Mouse (Mus musculus): ENCODE data around the gene Dnaja3. TPM values are rescaled to one million over a fixed set of nuclear protein-coding genes. Genes with fewer than 3 reads are reported as not detected.
A peak's percentile ranks its signal among the peaks of the same experiment; 100 is the strongest.
"Not testable (repeated sequence)": the region's sequence is repeated elsewhere in the genome, so short reads cannot be mapped to it uniquely, and the experiment has no call there.

The Dnaja3 gene
- total RNA-seq, 4 experiments from 2014 or later, result 146 to 154 (median 153) TPM

DNA sequence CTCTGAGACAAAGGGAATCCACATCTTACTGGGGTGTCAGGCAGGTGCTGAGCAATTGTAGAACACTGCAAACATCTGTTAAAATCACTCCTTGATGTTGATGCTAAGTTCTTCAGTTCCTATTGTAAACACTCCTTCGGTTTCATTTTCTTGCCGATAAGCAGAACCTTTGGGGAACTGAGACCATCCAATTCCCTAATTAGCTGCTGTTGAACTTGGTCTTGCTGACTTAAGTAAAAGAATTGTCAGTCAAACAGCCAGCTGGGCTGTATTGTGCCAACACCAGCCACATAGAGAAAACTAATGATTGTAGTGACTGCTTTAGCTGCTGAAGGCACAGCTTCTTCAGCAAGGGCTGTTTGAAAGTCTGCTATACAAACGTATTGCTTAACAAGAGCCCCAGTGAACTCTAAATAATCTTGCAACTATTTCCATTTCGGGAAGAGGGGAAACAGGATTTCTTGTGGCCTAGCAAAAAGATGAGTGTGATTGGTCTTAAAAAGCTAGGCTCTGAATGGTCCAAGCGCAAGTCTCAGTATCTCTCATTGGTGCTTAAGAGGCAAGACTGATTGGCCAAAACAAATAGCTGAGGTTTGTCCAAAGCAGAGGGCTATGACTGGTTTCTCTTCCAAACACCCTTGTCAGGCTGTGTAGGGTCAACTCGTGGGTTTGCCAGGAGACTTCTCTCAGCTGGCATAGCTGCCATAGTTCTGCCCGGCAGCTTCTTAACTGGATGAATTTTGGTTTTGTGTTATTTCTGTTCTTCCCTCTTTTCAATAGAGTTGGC lies 82.5 kb downstream of the Dnaja3 start:
- no peak for DNase-seq (ENCODE audit: low spot score)

DNA sequence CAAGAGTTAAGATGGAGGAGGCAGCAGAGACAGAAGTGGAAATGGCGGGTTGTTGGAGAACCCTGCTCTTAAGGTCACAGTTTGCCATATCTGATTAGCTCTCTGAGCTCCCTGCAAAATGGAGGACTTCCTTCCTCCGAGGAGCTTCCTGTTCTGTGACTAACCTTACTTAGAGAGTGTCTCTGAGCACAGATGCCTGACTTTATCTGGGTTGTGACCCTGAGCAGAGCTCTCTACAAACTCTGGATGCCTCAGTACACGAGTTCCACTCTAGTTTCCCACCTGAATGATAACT lies 83.1 kb downstream of the Dnaja3 start:
- DNase-seq (ENCODE audit: low spot score), result no peak

DNA sequence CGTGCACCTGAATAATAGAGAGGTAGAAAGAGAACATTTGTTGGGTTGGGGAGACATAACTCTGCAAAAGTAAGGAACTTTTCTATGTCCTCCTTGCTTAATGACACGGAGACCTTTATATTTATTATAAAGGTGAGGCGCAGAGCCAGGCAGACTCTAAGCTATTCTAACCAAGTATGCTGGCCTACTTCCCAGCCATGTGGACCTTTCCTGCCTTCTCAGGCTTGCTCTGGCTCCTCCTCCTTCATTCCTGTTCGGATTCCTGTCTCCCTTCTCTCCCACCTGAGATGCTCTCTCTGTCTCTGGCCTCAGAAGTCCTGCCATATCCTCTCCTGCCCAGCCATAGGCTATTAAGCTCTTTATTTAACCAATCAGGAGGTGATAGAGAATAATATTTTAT lies 85.5 kb downstream of the Dnaja3 start:
- no peak for DNase-seq (ENCODE audit: low spot score)

DNA sequence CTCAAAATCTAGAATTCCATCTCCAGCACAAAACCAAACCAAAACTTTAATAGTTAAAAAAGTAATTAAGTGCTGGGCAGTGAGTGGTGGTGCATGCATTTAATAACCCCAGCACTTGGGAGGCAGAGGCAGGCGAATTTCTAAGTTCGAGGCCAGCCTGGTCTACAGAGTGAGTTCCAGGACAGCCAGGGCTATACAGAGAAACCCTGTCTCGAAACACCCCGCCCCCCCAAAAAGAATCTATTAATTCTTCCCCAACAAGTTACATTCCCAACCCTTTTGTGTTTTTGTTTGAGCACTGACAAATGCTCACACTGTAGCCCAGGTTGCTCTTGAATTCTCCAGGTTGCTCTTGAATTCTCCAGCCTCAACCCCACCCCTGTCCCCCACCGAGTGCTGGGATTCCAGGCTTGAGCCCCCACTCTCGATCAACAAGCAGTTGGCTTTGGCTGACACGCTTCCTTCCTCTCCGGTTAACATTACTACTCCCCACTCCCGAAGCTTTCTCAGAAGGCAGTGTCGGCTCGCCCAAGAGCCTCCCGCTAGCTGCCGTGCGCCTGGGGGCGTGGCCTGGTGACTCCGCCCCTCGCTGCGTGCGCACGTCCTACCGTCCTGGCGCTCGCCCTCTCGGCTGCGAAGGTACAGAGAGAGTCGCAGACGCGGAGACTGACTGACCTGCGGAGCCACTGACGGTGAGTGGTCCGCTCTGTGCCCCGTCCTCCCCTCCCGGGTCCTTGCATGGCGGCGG lies 86.2 kb downstream of the Dnaja3 start, which contains the start of gene Hmox2:
Hmox2 (plus strand) TSS at position 582 of the 748 bp plus-strand sequence.
- DNase-seq (ENCODE audit: low spot score), result peak; percentile 93

DNA sequence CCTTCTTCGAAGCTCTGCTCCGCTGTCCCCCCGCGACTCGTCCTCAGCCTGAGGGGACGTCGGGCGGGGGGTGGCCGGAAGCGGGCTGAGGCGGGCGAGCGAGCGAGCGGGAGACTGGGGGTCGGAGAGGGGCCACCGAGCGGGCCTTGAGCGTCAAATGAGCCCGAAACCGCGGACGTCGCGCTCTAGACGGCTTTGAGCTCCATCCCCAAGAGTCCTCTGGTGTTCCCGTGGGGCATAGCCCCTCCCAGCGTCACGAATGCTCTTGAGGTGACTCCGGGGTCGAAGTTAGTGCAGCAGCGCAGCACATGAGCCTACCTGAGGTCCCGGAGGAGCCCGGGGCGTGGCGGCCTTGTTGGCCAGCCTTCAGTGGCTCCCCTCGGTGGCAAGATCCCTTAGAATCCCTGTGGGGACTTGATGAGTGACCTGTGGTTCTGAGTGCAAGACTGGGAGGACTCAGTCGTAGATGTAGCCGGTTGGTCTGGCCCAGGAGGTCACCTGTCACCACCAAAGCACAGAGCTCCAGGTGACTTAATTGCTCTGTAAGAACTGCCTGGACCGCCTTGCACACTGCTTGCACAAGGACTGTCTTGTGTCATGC lies 86.8 kb downstream of the Dnaja3 start:
- peak; percentile 48 for DNase-seq (ENCODE audit: low spot score)

DNA sequence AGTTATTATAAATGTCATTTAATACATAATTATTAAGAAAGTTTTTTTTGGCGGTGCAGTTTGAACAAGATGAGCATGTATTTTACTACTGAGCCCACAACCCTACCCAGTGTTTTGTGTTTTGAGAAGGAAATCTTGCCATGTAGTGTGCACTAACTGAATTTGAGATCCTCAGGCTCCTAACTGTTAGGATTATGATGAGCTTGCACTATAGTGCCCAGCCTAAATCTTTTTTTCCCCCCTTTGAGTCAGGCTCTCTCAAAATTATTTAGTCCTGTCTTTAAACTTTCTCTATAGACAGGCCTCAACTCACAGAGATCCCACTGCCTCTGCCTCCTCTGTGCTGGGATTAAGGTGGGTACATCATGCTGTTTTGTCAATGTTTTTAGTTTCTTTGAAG lies 87.7 kb downstream of the Dnaja3 start:
- DNase-seq (ENCODE audit: low spot score), result no peak

DNA sequence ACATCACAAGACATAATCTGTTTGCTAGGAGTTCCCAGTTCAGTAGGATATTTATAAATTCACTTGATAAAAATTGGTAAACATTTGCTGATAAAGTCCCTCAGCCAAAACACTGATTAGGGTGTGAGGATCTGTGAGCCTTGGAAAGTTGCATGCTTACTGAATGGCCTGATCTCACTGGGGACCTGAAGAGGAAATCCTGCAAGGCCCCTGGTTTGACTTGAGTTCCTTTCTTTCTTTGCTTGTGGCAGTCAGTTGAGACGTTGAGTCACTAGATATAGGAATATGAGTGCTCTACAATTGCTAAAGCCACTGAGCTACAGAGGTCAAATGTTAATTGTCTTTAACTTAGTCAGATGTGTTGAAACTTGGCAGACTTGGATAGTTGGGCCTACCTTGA lies 88.2 kb downstream of the Dnaja3 start:
- DNase-seq (ENCODE audit: low spot score), result peak; percentile 48

DNA sequence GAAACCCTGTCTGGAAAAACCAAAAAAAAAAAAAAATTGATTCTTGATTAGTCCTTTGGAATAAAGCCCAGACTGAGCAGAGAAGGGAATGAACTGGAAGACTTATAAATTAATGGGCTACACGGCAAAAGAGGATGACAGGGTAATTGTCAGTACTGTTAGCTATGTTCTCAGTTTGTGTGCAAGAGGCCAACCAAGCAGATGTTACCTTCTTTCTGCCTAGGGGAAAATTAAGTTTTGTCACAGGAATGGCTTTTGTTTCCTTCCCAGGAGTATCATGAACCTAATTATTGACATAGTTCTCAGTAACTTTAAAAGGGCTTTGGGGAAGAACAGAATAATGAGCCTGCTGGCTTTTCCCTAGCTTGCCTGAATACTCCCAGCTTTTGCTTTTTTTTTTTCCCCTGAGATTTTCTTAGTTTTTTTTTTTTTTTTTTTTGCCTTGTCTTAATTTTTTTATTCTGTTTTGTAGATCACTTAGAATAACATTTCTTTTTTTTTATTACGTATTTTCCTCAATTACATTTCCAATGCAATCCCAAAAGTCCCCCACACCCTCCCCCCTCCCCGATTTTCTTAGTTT lies 91.1 kb downstream of the Dnaja3 start:
- DNase-seq (ENCODE audit: low spot score), result no peak

DNA sequence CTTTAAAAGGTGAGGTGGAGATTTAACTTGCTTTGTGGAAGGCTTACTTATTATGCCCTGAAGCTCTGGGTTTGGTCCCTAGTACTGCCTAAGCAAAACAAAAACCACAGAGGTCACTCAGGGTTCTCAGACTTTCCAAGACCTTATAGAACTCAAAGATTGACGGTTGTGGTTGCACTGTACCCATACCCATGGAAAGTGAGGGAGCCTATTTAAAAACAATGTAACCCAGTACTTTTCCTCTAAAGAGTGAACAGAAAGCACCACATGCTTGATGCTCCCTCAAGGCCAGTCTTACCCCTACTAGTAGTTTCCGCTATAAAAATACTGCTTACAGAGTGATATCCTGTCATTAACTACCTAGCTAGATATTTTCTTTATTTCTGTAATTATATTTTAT lies 96.5 kb downstream of the Dnaja3 start:
- no peak for DNase-seq (ENCODE audit: low spot score)

DNA sequence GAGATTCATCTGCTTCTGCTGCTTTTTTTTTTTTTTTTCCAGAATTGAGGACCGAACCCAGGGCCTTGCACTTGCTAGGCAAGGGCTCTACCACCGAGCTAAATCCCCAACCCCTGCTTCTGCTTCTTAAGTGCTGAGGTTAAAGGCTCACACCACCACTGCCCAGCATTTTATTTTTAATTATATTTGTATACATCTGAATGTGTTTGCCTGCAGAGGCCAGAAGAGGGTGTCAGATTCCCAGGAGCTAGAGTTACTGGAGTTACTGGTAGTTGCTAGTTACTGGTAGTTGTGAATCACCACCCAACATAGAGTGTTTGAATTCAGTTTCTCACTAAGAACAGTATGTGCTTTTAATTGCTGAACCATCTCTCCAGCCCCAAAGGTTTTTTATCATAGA lies 100.2 kb downstream of the Dnaja3 start:
- DNase-seq (ENCODE audit: low spot score), result no peak

DNA sequence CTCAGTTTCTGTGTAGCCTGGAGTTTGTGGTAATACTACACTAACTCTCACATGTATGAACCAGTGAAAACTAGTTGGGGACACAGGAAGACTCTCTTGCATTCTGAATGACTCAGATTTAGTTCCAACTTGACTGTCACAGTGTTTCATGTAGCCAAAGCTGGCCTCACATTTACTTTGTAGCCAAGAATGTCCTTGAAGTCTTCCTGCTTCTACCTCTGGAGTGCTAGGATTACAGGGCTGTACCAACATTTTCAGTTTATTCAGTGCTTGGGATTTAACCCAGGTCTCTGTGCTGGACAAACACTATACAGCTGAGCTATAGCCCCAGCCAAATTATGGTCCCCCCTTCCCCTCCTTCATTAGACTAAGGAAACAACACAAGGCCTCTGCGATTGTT lies 102.4 kb downstream of the Dnaja3 start:
- DNase-seq (ENCODE audit: low spot score), result no peak

DNA sequence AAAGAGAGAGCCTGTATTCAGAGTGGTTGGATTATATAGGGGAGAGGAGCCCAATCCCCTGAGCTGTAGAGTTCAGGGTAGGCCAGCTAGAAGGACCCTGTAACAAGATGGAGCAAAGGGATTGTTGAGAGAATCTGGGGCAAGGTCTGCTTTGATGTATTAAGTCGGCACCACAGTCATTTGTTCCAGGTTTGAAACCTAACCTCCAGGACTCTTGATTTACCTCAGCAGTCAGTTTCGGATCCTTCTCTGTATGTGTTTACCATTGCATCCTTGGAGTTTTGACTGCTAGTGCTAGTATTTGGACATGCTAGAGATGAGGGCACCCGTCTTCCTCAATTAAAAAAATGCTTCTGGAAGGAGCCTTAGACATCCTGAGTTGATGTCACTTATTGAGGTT lies 112.4 kb downstream of the Dnaja3 start:
- DNase-seq (ENCODE audit: low spot score), result no peak

DNA sequence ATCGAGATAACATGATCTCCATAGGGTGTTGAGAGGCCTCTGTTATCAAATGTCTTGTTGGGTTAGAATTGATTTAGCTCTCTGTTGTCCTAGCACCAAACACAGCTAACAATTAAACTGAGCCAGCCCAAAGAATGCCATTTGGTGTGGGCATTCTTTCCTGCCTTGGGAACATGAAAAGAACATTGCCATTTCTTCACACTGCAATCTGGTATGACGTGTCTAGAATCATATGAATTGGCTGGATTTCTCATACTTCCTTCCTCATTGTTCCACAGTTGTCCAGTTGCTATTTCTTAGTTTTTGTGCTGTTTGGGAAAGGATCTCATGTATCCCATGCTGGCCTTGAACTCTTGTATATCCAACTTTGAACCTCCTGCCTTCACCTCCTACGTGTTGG lies 114.3 kb downstream of the Dnaja3 start:
- DNase-seq (ENCODE audit: low spot score), result no peak

DNA sequence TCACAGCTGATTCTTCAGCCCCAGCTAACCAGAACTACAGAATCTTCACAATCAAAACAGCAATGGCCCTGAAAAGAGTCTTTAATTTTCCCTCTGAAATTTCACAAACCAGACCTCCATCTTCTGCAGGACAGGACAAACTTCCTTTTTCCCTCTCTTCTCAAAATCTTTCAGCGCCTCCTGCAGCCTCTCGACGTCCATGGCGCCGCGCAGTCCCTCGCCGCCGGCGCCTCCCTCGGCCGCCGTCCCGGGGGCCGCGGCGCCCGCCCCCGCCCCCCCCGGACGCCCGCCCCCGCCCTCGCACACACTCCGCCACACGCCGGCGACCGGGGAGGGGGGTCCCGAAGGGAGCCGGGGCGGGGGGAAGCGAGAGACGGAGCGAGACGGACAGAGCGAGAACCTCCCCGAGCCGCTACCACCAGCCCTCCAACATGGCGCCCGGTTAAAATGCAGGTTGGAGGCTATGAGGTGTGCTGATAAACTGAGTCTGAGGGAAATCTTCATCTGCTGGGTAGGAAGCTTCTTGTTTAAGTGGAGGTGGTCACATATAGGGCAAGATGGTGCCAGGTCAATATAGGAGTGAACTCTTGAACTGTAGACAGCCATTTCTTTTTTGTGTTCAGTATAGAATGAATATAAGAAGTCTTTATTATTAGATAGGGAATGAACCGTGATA lies 117.0 kb downstream of the Dnaja3 start:
- DNase-seq (ENCODE audit: low spot score), result not testable (repeated sequence)

Other genes with a start within 250 kb of the Dnaja3 start
- 10 to 100 TPM; 21.7 to 24.0 (median 23.2) TPM for gene Adcy9, start 219.5 kb upstream of the Dnaja3 start, total RNA-seq (2022)
- gene Srl, start 98.2 kb upstream of the Dnaja3 start, total RNA-seq (2022), result 100 to 1,000 TPM; 705 to 904 (median 868) TPM
- gene Tfap4, start 80.1 kb upstream of the Dnaja3 start, total RNA-seq (2022), result 1 to 10 TPM; 2.8 to 6.2 (median 3.6) TPM
- gene Glis2, start 45.3 kb upstream of the Dnaja3 start, total RNA-seq (2022), result 10 to 100 TPM in 2 of 4 experiments, 1 to 10 TPM in 2; 7.3 to 13.5 (median 9.5) TPM
- gene Pam16, start 15.0 kb upstream of the Dnaja3 start, total RNA-seq (2022), result 100 to 1,000 TPM; 145 to 188 (median 160) TPM
- gene Vasn, start within 50 bp of the Dnaja3 start, total RNA-seq (2022), result 1 to 10 TPM; 6.9 to 9.3 (median 8.1) TPM
- gene Coro7, start 39.8 kb downstream of the Dnaja3 start, total RNA-seq (2022), result 10 to 100 TPM; 11.3 to 16.1 (median 15.4) TPM
- gene Nmral1, start 79.4 kb downstream of the Dnaja3 start, total RNA-seq (2022), result 1 to 10 TPM; 1.7 to 2.1 (median 2.0) TPM
- gene Hmox2, start 86.4 kb downstream of the Dnaja3 start, total RNA-seq (2022), result 10 to 100 TPM; 70.0 to 78.7 (median 75.8) TPM
- 10 to 100 TPM; 61.1 to 68.9 (median 65.8) TPM for gene Cdip1, start 150.3 kb downstream of the Dnaja3 start, total RNA-seq (2022)
- gene 4930562C15Rik, start 195.4 kb downstream of the Dnaja3 start, total RNA-seq (2022), result not detected
- 10 to 100 TPM; 14.6 to 20.6 (median 19.2) TPM for gene Ubald1, start 240.3 kb downstream of the Dnaja3 start, total RNA-seq (2022)
- gene Mgrn1, start 246.3 kb downstream of the Dnaja3 start, total RNA-seq (2022), result 100 to 1,000 TPM; 166 to 200 (median 185) TPM

Measured in heart, adult 8-10 months (tissue).